Mouse (Mus musculus) embryonic fibroblast, embryonic 13.5 days (primary cell): Measurements from ENCODE around the gene Psmb9.

Source experiments
- CTCF ChIP-seq: IDR thresholded peaks from 2 replicates; pipeline ENCODE4 v1.5.1; 2011; ENCODE audit warnings: mild to moderate bottlenecking, control low read depth, low read length, moderate library complexity, borderline replicate concordance; ENCODE audit not compliant: insufficient read depth
- POLR2A ChIP-seq: IDR thresholded peaks from 2 replicates; pipeline ENCODE4 v1.6.1; 2011; ENCODE audit warnings: low read depth, mild to moderate bottlenecking, control low read depth, low read length, moderate library complexity

- peak; percentile 86 for TF ChIP-seq CTCF
- no peak for TF ChIP-seq POLR2A
These were observed 47.4 kb upstream of the Psmb9 start for GRCm38 (mm10) chr17:34234926-34235325.
